Mouse (Mus musculus) spleen, adult 2 months (tissue): ENCODE results near the gene Nfya.

Source experiments
- CTCF ChIP-seq: fragments of 200-500 bp; IDR thresholded peaks from 2 replicates; pipeline ENCODE4 v1.5.1; 2011; ENCODE audit warnings: mild to moderate bottlenecking, inconsistent platforms; ENCODE audit not compliant: insufficient read depth, insufficient read length, insufficient replicate concordance; ENCODE audit errors: extremely low read depth
- POLR2A ChIP-seq: fragments of 200-500 bp; IDR thresholded peaks from 2 replicates; pipeline ENCODE4 v1.6.1; 2011; ENCODE audit warnings: low read depth, low read length, inconsistent platforms

GRCm38 (mm10) chr17:48359616-48360015, 50.1 kb downstream of the Nfya start, which contains the start of gene Treml1:
- no peak for TF ChIP-seq CTCF
- TF ChIP-seq POLR2A, result no peak
